In the genomic region with DNA sequence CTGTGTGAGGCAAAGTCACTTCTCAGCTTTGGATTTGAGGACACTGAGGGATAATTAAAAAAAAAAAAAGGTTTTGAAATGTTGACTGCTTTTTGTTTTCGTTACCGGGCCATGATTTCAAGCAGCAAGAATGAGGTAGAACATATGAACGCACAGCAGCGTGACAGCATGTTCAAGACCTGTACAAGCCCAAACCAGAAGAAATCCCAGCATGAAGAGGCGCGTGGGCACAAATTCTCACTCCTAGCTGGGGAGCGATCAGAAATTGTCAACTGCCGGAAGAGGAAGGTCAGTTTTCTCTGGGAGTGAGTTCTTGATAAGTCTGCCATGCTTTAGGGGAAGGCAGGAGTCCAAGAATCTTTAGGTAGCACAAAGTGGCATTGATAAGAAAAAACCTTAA, we compare ENCODE assay signal across 16 mouse cellular contexts. TPM values are rescaled to one million over a fixed set of nuclear protein-coding genes. Genes with fewer than 3 reads are reported as not detected.
"Had no signal": no experiment of that assay in that cellular context is flagged by ENCODE, and none has a peak within 500 bp of the region (broad histone marks: within the 10 kb centered on the region; RNA-seq: fewer than 3 reads in every experiment).

No protein-coding gene starts in this region.

- H3K4me3 ChIP-seq: limb, embryonic 12.5 days; liver, embryonic 13.5 days; lung, embryonic 15.5 days; megakaryocyte, embryonic 14.5 days; myocyte; neural tube, embryonic 12.5 days had no signal

- H3K36me3 ChIP-seq: limb, embryonic 12.5 days; liver, embryonic 13.5 days; lung, embryonic 15.5 days; neural tube, embryonic 12.5 days had no signal

- H3K9me3 ChIP-seq: limb, embryonic 12.5 days; liver, embryonic 13.5 days; lung, embryonic 15.5 days; megakaryocyte, embryonic 14.5 days; neural tube, embryonic 12.5 days had no signal

- ATAC-seq: liver, postnatal 0 days; midbrain, embryonic 16.5 days had no signal

- H3K4me2 ChIP-seq: limb, embryonic 12.5 days; liver, embryonic 13.5 days; lung, embryonic 15.5 days; midbrain, embryonic 11.5 days; neural tube, embryonic 12.5 days had no signal

- H3K27ac ChIP-seq: limb, embryonic 12.5 days; liver, embryonic 13.5 days; lung, embryonic 15.5 days; macrophage; neural tube, embryonic 12.5 days; stomach, postnatal 0 days had no signal

- H3K4me1 ChIP-seq: limb, embryonic 12.5 days; liver, embryonic 13.5 days; lung, embryonic 15.5 days; megakaryocyte, embryonic 14.5 days; neural tube, embryonic 12.5 days had no signal

- H3K27me3 ChIP-seq: limb, embryonic 12.5 days; liver, embryonic 13.5 days; lung, embryonic 15.5 days; megakaryocyte, embryonic 14.5 days; neural tube, embryonic 12.5 days had no signal

- H3K9ac ChIP-seq: limb, embryonic 12.5 days; liver, embryonic 13.5 days; liver, postnatal 0 days; lung, embryonic 15.5 days; neural tube, embryonic 12.5 days had no signal

- DNase-seq: kidney, postnatal 25 days; liver; liver, embryonic 13.5 days; liver, postnatal 0 days; lung, postnatal 14 days; thymus, postnatal 4 days had no signal

RNA-seq across cellular contexts. Expression of a gene that starts 56.3 kb away (rescaled TPM):
- total RNA-seq: neutrophil, adult 5-6 weeks had no signal
- polyA plus RNA-seq: limb, embryonic 12.5 days; liver, embryonic 13.5 days; liver, postnatal 0 days; macrophage; stomach, postnatal 0 days had no signal
